Mouse (Mus musculus) hindbrain, embryonic 14.5 days (tissue): ENCODE results near the gene Prlr. TPM values are rescaled to one million over a fixed set of nuclear protein-coding genes. Genes with fewer than 3 reads are reported as not detected.

Experiments used
- ATAC-seq: fragments of 200-750 bp; cut with Nextera tagmentation; 2 replicates; pipeline ENCODE4 v1.8.0; 2017; ENCODE audit warnings: moderate number of reproducible peaks, mild to moderate bottlenecking, moderate TSS enrichment, moderate library complexity; ENCODE audit not compliant: low FRiP score
- DNase-seq: peaks from one replicate; pipeline ENCODE4 v3.0.0-alpha.2; 2015; ENCODE audit warnings: low spot score
- H3K27ac ChIP-seq: fragments of 300-500 bp; sonication (generic); 2 replicates; pipeline ENCODE4 v1.5.1; 2014; ENCODE audit warnings: mild to moderate bottlenecking, moderate library complexity
- H3K27me3 ChIP-seq: fragments of 300-500 bp; sonication (generic); 2 replicates; pipeline ENCODE4 v1.6.1; 2014; ENCODE audit warnings: mild to moderate bottlenecking, low read length, mixed read lengths; ENCODE audit not compliant: control insufficient read depth, insufficient read depth
- H3K36me3 ChIP-seq: fragments of 300-500 bp; sonication (generic); replicated peaks from 2 replicates; pipeline ENCODE4 v1.6.1; 2014; ENCODE audit not compliant: control insufficient read depth, insufficient read depth
- H3K4me1 ChIP-seq: fragments of 300-500 bp; sonication (generic); replicated peaks from 2 replicates; pipeline ENCODE4 v1.6.1; 2014; ENCODE audit warnings: antibody characterized with exemption, low read length, mixed read lengths; ENCODE audit not compliant: control insufficient read depth, insufficient read depth
- H3K4me2 ChIP-seq: fragments of 300-500 bp; sonication (generic); replicated peaks from 2 replicates; pipeline ENCODE4 v1.6.1; 2014; ENCODE audit warnings: mild to moderate bottlenecking, moderate library complexity
- H3K4me3 ChIP-seq: fragments of 300-500 bp; sonication (generic); replicated peaks from 2 replicates; pipeline ENCODE4 v1.5.1; 2014; ENCODE audit warnings: mild to moderate bottlenecking, low read length
- H3K9ac ChIP-seq: fragments of 300-500 bp; sonication (generic); 2 replicates; pipeline ENCODE4 v1.6.1; 2014
- H3K9me3 ChIP-seq: fragments of 300-500 bp; sonication (generic); 2 replicates; pipeline ENCODE4 v1.6.1; 2016; ENCODE audit warnings: low read length; ENCODE audit not compliant: control insufficient read depth
- WGBS: fragments of 180-500 bp; shearing (Covaris S2); extraction: QIAGEN DNeasy Blood & Tissue Kit; methylation state at CpG from one replicate; pipeline ENCODE4 v1.1.7; 2014; 5-methylcytosine and 5-hydroxymethylcytosine counted together
- polyA plus RNA-seq: library from polyadenylated mRNA; unstranded; fragments of >200 nt; fragmentation: Nextera tagmentation; extraction: Ambion mirVana; gene quantifications from 2 replicates; pipeline ENCODE4 v1.2.1, GENCODE M21; 2014

Prlr gene
- polyA plus RNA-seq, 1 experiment from 2014 or later: 1.8 TPM

GRCm38 (mm10) chr15:10330626-10331025 is 153.6 kb downstream of the Prlr start:
- H3K9me3 ChIP-seq: no peaks in the 10 kb centered on the region
- no peak for DNase-seq
- no peak for ATAC-seq
- H3K27ac ChIP-seq: no peak overlapping the region
- H3K36me3 ChIP-seq: no peaks in the 10 kb centered on the region
- H3K4me2 ChIP-seq: no peak overlapping the region
- no peak overlapping the region for H3K9ac ChIP-seq
- no peaks in the 10 kb centered on the region for H3K27me3 ChIP-seq
- no peaks in the 10 kb centered on the region for H3K4me1 ChIP-seq
- 86% methylated on average over 3 of the region's 3 CpGs for WGBS
- H3K4me3 ChIP-seq: no peak overlapping the region

GRCm38 (mm10) chr15:10332566-10332965 is 155.5 kb downstream of the Prlr start:
- DNase-seq (no peak), ATAC-seq (no peak)
- no peaks in the 10 kb centered on the region for H3K36me3 ChIP-seq
- no peaks in the 10 kb centered on the region for H3K27me3 ChIP-seq
- no peak overlapping the region for H3K4me3 ChIP-seq
- H3K9ac ChIP-seq: no peak overlapping the region
- H3K27ac ChIP-seq: no peak overlapping the region
- WGBS: 95% methylated on average over 1 of the region's 1 CpGs
- no peak overlapping the region for H3K4me2 ChIP-seq
- no peaks in the 10 kb centered on the region for H3K4me1 ChIP-seq
- H3K9me3 ChIP-seq: no peaks in the 10 kb centered on the region

- H3K4me2 ChIP-seq: no peak overlapping the region
- H3K36me3 ChIP-seq: no peaks in the 10 kb centered on the region
- H3K27me3 ChIP-seq: no peaks in the 10 kb centered on the region
- ATAC-seq (no peak), DNase-seq (no peak)
- 83% methylated on average over 3 of the region's 3 CpGs for WGBS
- H3K9ac ChIP-seq: no peak overlapping the region
- no peaks in the 10 kb centered on the region for H3K9me3 ChIP-seq
- H3K4me3 ChIP-seq: no peak overlapping the region
- H3K27ac ChIP-seq: no peak overlapping the region
- H3K4me1 ChIP-seq: no peaks in the 10 kb centered on the region
Measured at GRCm38 (mm10) chr15:10338606-10339005, 161.6 kb downstream of the Prlr start.

GRCm38 (mm10) chr15:10347044-10347443 is 170.0 kb downstream of the Prlr start:
- WGBS: 90% methylated on average over 6 of the region's 6 CpGs
- no peak for ATAC-seq

GRCm38 (mm10) chr15:10358039-10358948 is 181.3 kb downstream of the Prlr start, which contains the start of gene Agxt2:
TSS of gene Agxt2 (plus strand) at chr15:10358532.
- no peak within 1 kb of the TSS for H3K9ac ChIP-seq
- ATAC-seq: no peak
- H3K4me3 ChIP-seq: no peak within 1 kb of the TSS
- WGBS: 80% methylated on average over 9 of the region's 9 CpGs
- H3K36me3 ChIP-seq: no peaks in the 10 kb centered on the region
- no peak within 1 kb of the TSS for H3K4me2 ChIP-seq
- H3K9me3 ChIP-seq: no peaks in the 10 kb centered on the region
- no peak within 1 kb of the TSS for H3K27ac ChIP-seq
- no peaks in the 10 kb centered on the region for H3K27me3 ChIP-seq
- no peak for DNase-seq
- H3K4me1 ChIP-seq: no peaks in the 10 kb centered on the region

More at GRCm38 (mm10) chr15:10347044-10347443, 170.0 kb downstream of the Prlr start:
- Histone ChIP-seq H3K27me3 (no peaks in the 10 kb centered on the region), H3K9ac (no peak overlapping the region), H3K4me2 (no peak overlapping the region), H3K27ac (no peak overlapping the region), H3K9me3 (no peaks in the 10 kb centered on the region), H3K4me3 (no peak overlapping the region), H3K4me1 (no peaks in the 10 kb centered on the region), H3K36me3 (no peaks in the 10 kb centered on the region)
- DNase-seq: no peak

- WGBS: 94% methylated on average over 2 of the region's 2 CpGs
- H3K4me3 ChIP-seq: no peak overlapping the region
- no peak overlapping the region for H3K4me2 ChIP-seq
- H3K9ac ChIP-seq: no peak overlapping the region
- ATAC-seq: no peak
- no peak for DNase-seq
- H3K9me3 ChIP-seq: no peaks in the 10 kb centered on the region
- no peak overlapping the region for H3K27ac ChIP-seq
- no peaks in the 10 kb centered on the region for H3K4me1 ChIP-seq
- no peaks in the 10 kb centered on the region for H3K36me3 ChIP-seq
- H3K27me3 ChIP-seq: no peaks in the 10 kb centered on the region
Measured at GRCm38 (mm10) chr15:10366331-10366730, 189.3 kb downstream of the Prlr start.

- no peak for DNase-seq
Measured at GRCm38 (mm10) chr15:10375404-10375803, 198.4 kb downstream of the Prlr start.

GRCm38 (mm10) chr15:10378338-10378959 is 201.4 kb downstream of the Prlr start:
- no peaks in the 10 kb centered on the region for H3K36me3 ChIP-seq
- H3K4me3 ChIP-seq: no peak overlapping the region
- ATAC-seq (no peak), DNase-seq (no peak)
- H3K9me3 ChIP-seq: no peaks in the 10 kb centered on the region
- no peak overlapping the region for H3K9ac ChIP-seq
- no peaks in the 10 kb centered on the region for H3K27me3 ChIP-seq
- H3K4me1 ChIP-seq: no peaks in the 10 kb centered on the region
- WGBS: 86% methylated on average over 4 of the region's 4 CpGs
- no peak overlapping the region for H3K27ac ChIP-seq
- H3K4me2 ChIP-seq: no peak overlapping the region

More at GRCm38 (mm10) chr15:10375404-10375803, 198.4 kb downstream of the Prlr start:
- Histone ChIP-seq H3K27ac (no peak overlapping the region), H3K4me2 (no peak overlapping the region), H3K27me3 (no peaks in the 10 kb centered on the region), H3K4me3 (no peak overlapping the region), H3K9ac (no peak overlapping the region), H3K36me3 (no peaks in the 10 kb centered on the region), H3K4me1 (no peaks in the 10 kb centered on the region), H3K9me3 (no peaks in the 10 kb centered on the region)
- 90% methylated on average over 3 of the region's 3 CpGs for WGBS
- ATAC-seq: no peak

- H3K36me3 ChIP-seq: no peaks in the 10 kb centered on the region
- no peaks in the 10 kb centered on the region for H3K27me3 ChIP-seq
- WGBS: 96% methylated on average over 3 of the region's 3 CpGs
- H3K9ac ChIP-seq: no peak overlapping the region
- ATAC-seq: no peak
- H3K4me2 ChIP-seq: no peak overlapping the region
- no peaks in the 10 kb centered on the region for H3K4me1 ChIP-seq
- no peaks in the 10 kb centered on the region for H3K9me3 ChIP-seq
- DNase-seq: no peak
- H3K27ac ChIP-seq: no peak overlapping the region
- no peak overlapping the region for H3K4me3 ChIP-seq
Measured at GRCm38 (mm10) chr15:10379757-10380458, 202.9 kb downstream of the Prlr start.
